Mouse (Mus musculus) E14TG2a.4 (cell line): ENCODE measurements around the gene Madd.

Source experiments
- H3K27me3 ChIP-seq: 2 replicates; pipeline ENCODE4 v1.6.1; 2014; ENCODE audit warnings: low read length, control low read depth; ENCODE audit not compliant: insufficient read depth
- H3K36me3 ChIP-seq: 2 replicates; pipeline ENCODE4 v1.6.1; 2014; ENCODE audit warnings: low read length, control low read depth; ENCODE audit not compliant: insufficient read depth
- H3K4me1 ChIP-seq: replicated peaks from 2 replicates; pipeline ENCODE4 v1.6.1; 2014; ENCODE audit warnings: low read depth, low read length, control low read depth
- H3K4me3 ChIP-seq: replicated peaks from 2 replicates; pipeline ENCODE4 v1.5.1; 2014; ENCODE audit warnings: mild to moderate bottlenecking, low read length
- H3K9me3 ChIP-seq: 2 replicates; pipeline ENCODE4 v1.6.1; 2014; ENCODE audit warnings: low read length, control low read depth
- CTCF ChIP-seq: conservative IDR thresholded peaks from 2 replicates; pipeline ENCODE4 v1.5.1; 2014; ENCODE audit warnings: low read length
- NANOG ChIP-seq: IDR thresholded peaks from 2 replicates; pipeline ENCODE4 v1.6.1; 2014; ENCODE audit warnings: borderline replicate concordance, low read length, mixed read lengths
- POU5F1 ChIP-seq: IDR thresholded peaks from 2 replicates; pipeline ENCODE4 v1.6.1; 2014; ENCODE audit warnings: low read length, borderline replicate concordance

The Madd gene

DNA sequence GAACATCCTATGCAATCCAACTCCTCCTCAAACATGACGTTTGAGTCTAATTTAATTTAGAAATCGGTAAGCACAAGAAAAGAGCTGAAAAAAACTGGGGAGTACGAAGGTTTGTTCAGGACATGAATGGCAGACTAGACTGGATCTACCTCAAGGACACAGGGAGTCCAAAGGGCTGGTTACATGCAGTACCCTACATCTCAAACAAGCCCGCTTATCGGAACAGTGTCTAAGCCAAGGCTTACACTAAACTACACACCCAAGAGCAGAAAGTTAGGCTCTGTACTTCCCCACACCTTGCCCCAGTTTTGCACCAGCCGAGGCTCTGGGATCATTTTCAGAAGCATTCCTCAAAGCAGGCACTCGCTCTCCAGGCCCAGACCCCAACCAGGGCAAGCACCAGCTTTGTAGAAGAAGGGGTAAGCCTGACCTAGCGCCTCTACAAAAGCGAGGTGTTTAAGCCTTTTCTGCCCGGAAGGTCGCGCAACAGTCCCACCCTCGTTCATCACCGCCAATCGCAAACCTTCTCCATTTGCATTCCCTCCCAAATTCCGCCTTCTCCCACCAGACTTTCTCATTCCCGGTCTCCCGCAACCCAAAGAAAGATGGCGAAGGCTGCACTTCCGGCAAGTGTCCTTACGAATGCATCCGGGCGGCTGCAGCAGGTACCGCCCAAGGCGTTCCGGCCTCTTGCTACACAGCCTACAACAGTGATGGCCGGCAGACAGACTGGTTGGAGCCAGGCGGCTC is 18.8 kb upstream of the Madd start, which contains the start of the genes Nr1h3 and Acp2:
Nr1h3 (minus strand) TSS at position 613 of the 750 bp plus-strand sequence.
Acp2 (plus strand) TSS at position 664 of the 750 bp plus-strand sequence.
- TF ChIP-seq CTCF = no peak
- no peak for TF ChIP-seq POU5F1
- TF ChIP-seq NANOG = no peak
- Histone ChIP-seq H3K36me3 (peaks cover 35% of the 10 kb centered on the region), H3K27me3 (peaks cover 6% of the 10 kb centered on the region), H3K4me1 (peaks cover 22% of the 10 kb centered on the region), H3K4me3 (peak within 1 kb of the TSS; percentile 90), H3K9me3 (no peaks in the 10 kb centered on the region)

DNA sequence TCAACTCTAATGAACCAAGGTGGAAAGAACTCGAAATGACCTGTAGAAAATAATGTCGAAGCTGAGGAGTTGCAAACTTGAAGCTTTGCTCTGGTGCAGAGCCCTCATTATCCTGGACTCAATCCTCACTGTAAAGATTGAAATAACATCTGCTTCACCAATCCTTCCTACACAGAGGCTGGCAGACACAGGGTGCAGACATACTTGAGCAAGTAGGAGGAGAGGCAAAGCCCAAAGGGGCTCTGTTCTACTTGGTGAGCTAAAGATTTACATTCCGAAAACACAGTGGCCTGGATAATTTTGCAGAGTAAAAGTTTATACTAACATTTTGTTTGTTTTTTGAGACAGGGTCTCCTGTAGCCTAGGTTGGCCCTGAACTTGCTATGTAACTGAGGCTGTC is 15.3 kb upstream of the Madd start:
- Histone ChIP-seq H3K4me3 (no peak overlapping the region), H3K27me3 (peaks cover 38% of the 10 kb centered on the region), H3K4me1 (peaks cover 33% of the 10 kb centered on the region), H3K9me3 (no peaks in the 10 kb centered on the region), H3K36me3 (no peaks in the 10 kb centered on the region)
- no peak for TF ChIP-seq CTCF
- no peak for TF ChIP-seq POU5F1
- TF ChIP-seq NANOG = no peak

DNA sequence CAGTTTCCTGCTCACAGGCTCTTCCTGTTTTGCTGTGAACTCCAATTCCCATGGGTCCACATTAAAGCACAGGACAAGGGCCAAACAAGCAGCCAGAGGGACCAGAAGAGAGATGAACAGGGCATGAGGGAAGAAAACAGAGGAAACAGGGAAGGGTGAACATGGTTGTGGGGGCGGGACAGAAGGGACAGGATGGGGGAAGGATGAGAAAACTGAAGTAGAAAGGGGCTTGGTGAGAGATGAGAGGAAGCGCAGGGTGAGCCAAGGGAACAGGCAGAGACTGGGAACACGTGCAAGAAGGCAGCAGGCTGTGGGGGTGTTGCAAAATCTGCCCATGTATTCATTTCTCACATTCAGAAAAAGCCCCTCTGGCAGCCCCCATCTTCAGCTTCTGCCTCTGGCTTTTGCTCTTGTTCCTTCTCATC is 13.0 kb upstream of the Madd start:
- peaks cover 20% of the 10 kb centered on the region for H3K4me1 ChIP-seq
- no peaks in the 10 kb centered on the region for H3K36me3 ChIP-seq
- no peak for TF ChIP-seq NANOG
- no peak for TF ChIP-seq POU5F1
- TF ChIP-seq CTCF = no peak

DNA sequence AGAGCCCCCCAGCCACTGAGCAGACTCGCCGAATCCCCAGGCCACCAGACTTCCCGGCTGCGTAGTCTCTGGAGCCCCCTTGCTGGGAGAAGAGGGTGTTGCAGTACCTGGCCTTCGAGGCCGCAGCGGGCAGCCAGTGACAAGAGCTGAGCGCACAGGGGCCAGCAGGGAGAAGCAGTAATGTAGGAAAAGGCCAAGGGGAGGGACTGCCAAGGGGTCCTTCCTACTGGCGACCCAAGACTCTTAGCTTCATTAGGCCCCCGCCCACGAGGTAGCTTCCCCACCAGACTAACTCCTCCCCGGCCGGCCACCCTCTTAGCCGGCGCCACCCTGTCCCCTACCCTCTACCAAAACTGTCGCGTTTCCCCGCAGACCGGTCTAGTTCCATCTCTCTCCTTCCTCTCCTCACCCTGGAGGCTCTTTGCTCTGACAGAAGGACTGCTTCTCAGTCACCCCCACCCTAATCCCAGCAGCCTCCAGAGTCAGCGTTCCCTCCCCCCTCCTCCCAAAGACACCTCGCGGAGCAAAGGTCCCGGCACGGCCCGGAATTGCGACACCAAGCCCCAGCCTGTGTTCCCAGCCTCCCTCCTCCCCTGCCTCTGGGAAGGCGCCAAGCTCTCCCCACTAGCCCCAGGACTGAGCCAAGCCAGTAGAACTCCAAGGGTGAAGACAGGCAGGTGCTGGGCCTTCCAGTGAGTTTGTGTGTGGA is 11.1 kb upstream of the Madd start:
- H3K36me3 ChIP-seq = no peaks in the 10 kb centered on the region
- no peaks in the 10 kb centered on the region for H3K9me3 ChIP-seq
- peaks cover 62% of the 10 kb centered on the region for H3K27me3 ChIP-seq
- TF ChIP-seq CTCF = peak; percentile 46
- no peak for TF ChIP-seq NANOG
- TF ChIP-seq POU5F1 = no peak
- peak overlapping the region; percentile 72 for H3K4me3 ChIP-seq
- H3K4me1 ChIP-seq = peaks cover 25% of the 10 kb centered on the region

More for the DNA sequence above, 13.0 kb upstream of the Madd start:
- H3K9me3 ChIP-seq = no peaks in the 10 kb centered on the region
- H3K4me3 ChIP-seq = no peak overlapping the region
- H3K27me3 ChIP-seq = peaks cover 60% of the 10 kb centered on the region

DNA sequence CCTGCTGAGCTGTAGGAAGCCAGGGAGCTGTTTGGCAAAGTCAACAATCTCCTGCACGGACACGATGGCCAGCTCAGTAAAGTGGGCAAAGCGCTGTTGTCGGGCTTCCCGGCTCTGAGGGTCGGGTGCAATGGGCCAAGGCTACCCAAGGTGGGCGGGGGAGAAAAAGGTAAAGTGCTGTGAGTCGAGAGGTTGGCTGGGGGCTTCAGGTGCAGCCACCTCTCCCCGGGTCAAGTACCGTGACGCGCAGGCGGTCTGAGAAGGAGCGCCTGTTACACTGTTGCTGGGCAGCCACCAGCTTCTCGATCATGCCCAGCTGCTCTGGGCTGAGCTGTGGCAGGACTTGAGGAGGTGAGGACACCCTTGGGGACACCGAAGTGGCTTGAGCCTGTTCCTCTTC is 6.9 kb upstream of the Madd start:
- peaks cover 43% of the 10 kb centered on the region for H3K27me3 ChIP-seq
- peak overlapping the region; percentile 55 for H3K4me3 ChIP-seq
- H3K4me1 ChIP-seq = peaks cover 25% of the 10 kb centered on the region
- H3K36me3 ChIP-seq = no peaks in the 10 kb centered on the region
- TF ChIP-seq POU5F1 = no peak
- no peak for TF ChIP-seq NANOG
- TF ChIP-seq CTCF = no peak
- H3K9me3 ChIP-seq = no peaks in the 10 kb centered on the region

DNA sequence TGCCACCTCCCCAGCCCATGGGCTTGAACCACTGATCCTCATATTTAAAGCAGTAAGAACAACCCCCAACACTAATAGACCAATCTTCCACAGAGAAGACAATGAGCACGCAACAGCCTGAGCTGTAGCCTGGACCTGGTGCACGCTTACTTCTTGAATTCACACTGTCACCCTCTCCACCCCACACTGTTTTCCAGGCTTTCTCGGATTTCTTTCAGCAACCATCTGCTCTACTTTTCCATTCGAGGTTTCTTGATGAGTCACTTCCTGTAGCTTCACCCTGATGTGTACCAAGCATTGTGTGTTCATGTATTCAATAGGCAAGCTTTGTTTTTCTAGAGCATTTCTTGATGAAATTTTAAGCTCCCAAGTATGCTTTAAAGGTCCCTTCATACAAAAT is 3.8 kb upstream of the Madd start:
- Histone ChIP-seq H3K27me3 (peaks cover 14% of the 10 kb centered on the region), H3K36me3 (no peaks in the 10 kb centered on the region), H3K4me3 (no peak overlapping the region), H3K9me3 (no peaks in the 10 kb centered on the region), H3K4me1 (peaks cover 23% of the 10 kb centered on the region)
- TF ChIP-seq NANOG (no peak), POU5F1 (no peak), CTCF (no peak)

DNA sequence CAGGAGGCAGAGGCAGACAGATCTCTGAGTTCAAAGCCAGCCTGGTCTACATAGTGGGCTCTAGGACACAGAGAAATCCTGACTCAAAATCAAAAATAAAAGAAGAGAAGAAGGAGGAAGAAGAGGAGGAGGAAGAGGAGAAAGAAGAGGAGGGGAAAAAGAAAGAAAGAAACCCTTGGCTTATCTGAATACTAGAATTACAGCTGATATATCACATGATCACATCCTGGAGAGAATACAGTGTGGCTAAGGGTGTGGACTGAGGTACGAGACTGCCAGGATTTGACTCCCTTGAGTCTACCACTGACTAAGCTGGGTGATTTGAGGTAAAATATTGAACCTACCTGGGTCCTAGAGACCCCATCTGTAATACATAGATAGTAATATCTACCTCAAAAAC is 2.6 kb upstream of the Madd start:
- H3K27me3 ChIP-seq = peaks cover 13% of the 10 kb centered on the region
- H3K36me3 ChIP-seq = no peaks in the 10 kb centered on the region
- TF ChIP-seq NANOG (no peak), POU5F1 (no peak), CTCF (no peak)
- peaks cover 25% of the 10 kb centered on the region for H3K4me1 ChIP-seq
- no peak overlapping the region for H3K4me3 ChIP-seq
- H3K9me3 ChIP-seq = no peaks in the 10 kb centered on the region

DNA sequence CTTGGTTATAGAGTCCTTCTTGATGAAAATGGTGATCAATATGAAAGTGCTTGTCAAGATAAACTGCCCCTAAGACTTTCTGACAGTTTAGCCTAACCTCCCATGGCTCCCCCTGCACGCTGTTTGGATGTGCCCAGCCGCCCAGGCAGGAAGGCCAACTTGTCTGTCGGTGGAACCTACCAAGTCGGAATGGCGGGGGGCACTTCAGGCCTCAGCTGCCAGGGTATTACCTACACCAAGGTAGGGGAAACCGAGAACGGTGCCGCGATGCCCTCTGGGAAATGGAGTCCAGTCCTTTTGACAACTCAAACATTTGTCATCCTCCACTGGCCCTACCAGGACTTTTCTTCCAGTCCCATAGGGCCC is 506 bp downstream of the Madd start:
- H3K27me3 ChIP-seq = peaks cover 23% of the 10 kb centered on the region

More for the DNA sequence above, 506 bp downstream of the Madd start:
- no peak for TF ChIP-seq CTCF
- no peak for TF ChIP-seq NANOG
- TF ChIP-seq POU5F1 = no peak
- no peaks in the 10 kb centered on the region for H3K9me3 ChIP-seq
- peaks cover 19% of the 10 kb centered on the region for H3K4me1 ChIP-seq
- peak overlapping the region; percentile 98 for H3K4me3 ChIP-seq
- H3K36me3 ChIP-seq = no peaks in the 10 kb centered on the region
